Mouse (Mus musculus) thymus, adult 2 months (tissue): ENCODE data around the gene 5730455P16Rik. TPM values are rescaled to one million over a fixed set of nuclear protein-coding genes. Genes with fewer than 3 reads are reported as not detected.

Source experiments
- DNase-seq: peaks from one replicate; pipeline ENCODE4 v3.0.0; 2021
- H3K27ac ChIP-seq: fragments of 200-500 bp; 2 replicates; pipeline ENCODE4 v1.5.1; 2012; ENCODE audit warnings: low read length, control low read depth; ENCODE audit not compliant: control insufficient read depth, insufficient read depth
- H3K27me3 ChIP-seq: fragments of 200-500 bp; 2 replicates; pipeline ENCODE4 v1.6.1; 2012; ENCODE audit warnings: mild to moderate bottlenecking, low read length, moderate library complexity, mixed read lengths; ENCODE audit not compliant: control insufficient read depth, insufficient read depth
- H3K36me3 ChIP-seq: fragments of 200-500 bp; 2 replicates; pipeline ENCODE4 v1.6.1; 2012; ENCODE audit warnings: mild to moderate bottlenecking, low read length, moderate library complexity; ENCODE audit not compliant: control insufficient read depth, insufficient read depth
- H3K4me1 ChIP-seq: fragments of 200-500 bp; replicated peaks from 2 replicates; pipeline ENCODE4 v1.6.1; 2012; ENCODE audit warnings: low read length; ENCODE audit not compliant: control insufficient read depth, insufficient read depth
- H3K4me3 ChIP-seq: fragments of 200-500 bp; 2 replicates; pipeline ENCODE4 v1.5.1; 2012; ENCODE audit warnings: mild to moderate bottlenecking, low read length, control low read depth, moderate library complexity; ENCODE audit not compliant: control insufficient read depth, insufficient read depth
- CTCF ChIP-seq: fragments of 200-500 bp; IDR thresholded peaks from 2 replicates; pipeline ENCODE4 v1.5.1; 2012; ENCODE audit warnings: mild to moderate bottlenecking, control low read depth, low read length, moderate library complexity, borderline replicate concordance; ENCODE audit not compliant: control insufficient read depth, poor library complexity, insufficient read depth; ENCODE audit errors: extremely low read depth
- POLR2A ChIP-seq: fragments of 200-500 bp; IDR thresholded peaks from 2 replicates; pipeline ENCODE4 v1.6.1; 2012; ENCODE audit warnings: mild to moderate bottlenecking, low read length, control low read depth, moderate library complexity; ENCODE audit not compliant: control insufficient read depth, poor library complexity, insufficient read depth; ENCODE audit errors: extremely low read depth
- WGBS: fragments of 180-500 bp; shearing (Covaris S2); methylation state at CpG from one replicate; pipeline ENCODE4 v1.1.7; 2018; 5-methylcytosine and 5-hydroxymethylcytosine counted together
- polyA plus RNA-seq: library from polyadenylated mRNA; depleted of rRNA; stranded (reverse); fragments of >200 nt; gene quantifications from 2 replicates; pipeline ENCODE4 v1.2.3, GENCODE M21; 2012; rRNA removed

The 5730455P16Rik gene
- polyA plus RNA-seq, 1 experiment = 5.4 TPM

- no peak for DNase-seq
- no peaks in the 10 kb centered on the region for H3K27me3 ChIP-seq
These were observed 61.8 kb downstream of the 5730455P16Rik start for GRCm38 (mm10) chr11:80315743-80316639.

GRCm38 (mm10) chr11:80313944-80314343, 63.9 kb downstream of the 5730455P16Rik start:
- WGBS = 94% methylated on average over 4 of the region's 4 CpGs
- no peaks in the 10 kb centered on the region for H3K4me1 ChIP-seq
- H3K4me3 ChIP-seq = no peak overlapping the region
- TF ChIP-seq CTCF (no peak), POLR2A (no peak)
- H3K36me3 ChIP-seq = no peaks in the 10 kb centered on the region
- no peaks in the 10 kb centered on the region for H3K27me3 ChIP-seq
- no peak overlapping the region for H3K27ac ChIP-seq
- DNase-seq = no peak

More at GRCm38 (mm10) chr11:80315743-80316639, 61.8 kb downstream of the 5730455P16Rik start:
- WGBS = 78% methylated on average over 10 of the region's 10 CpGs
- TF ChIP-seq POLR2A (no peak), CTCF (no peak)
- H3K4me1 ChIP-seq = peaks cover 6% of the 10 kb centered on the region
- no peaks in the 10 kb centered on the region for H3K36me3 ChIP-seq
- no peak overlapping the region for H3K4me3 ChIP-seq
- H3K27ac ChIP-seq = no peak overlapping the region

GRCm38 (mm10) chr11:80313462-80313861, 64.4 kb downstream of the 5730455P16Rik start:
- no peaks in the 10 kb centered on the region for H3K4me1 ChIP-seq
- 94% methylated on average over 1 of the region's 1 CpGs for whole genome bisulfite sequencing
- no peak overlapping the region for H3K4me3 ChIP-seq
- DNase-seq = no peak
- no peaks in the 10 kb centered on the region for H3K36me3 ChIP-seq
- no peaks in the 10 kb centered on the region for H3K27me3 ChIP-seq
- H3K27ac ChIP-seq = no peak overlapping the region
- no peak for TF ChIP-seq POLR2A
- TF ChIP-seq CTCF = no peak

GRCm38 (mm10) chr11:80312565-80312964, 65.3 kb downstream of the 5730455P16Rik start:
- Histone ChIP-seq H3K36me3 (no peaks in the 10 kb centered on the region), H3K4me1 (no peaks in the 10 kb centered on the region), H3K27ac (no peak overlapping the region), H3K27me3 (no peaks in the 10 kb centered on the region), H3K4me3 (no peak overlapping the region)
- TF ChIP-seq CTCF (no peak), POLR2A (no peak)
- no peak for DNase-seq
- WGBS = 55% methylated on average over 6 of the region's 6 CpGs

- no peak overlapping the region for H3K27ac ChIP-seq
- TF ChIP-seq CTCF (no peak), POLR2A (no peak)
- no peaks in the 10 kb centered on the region for H3K36me3 ChIP-seq
- 79% methylated on average over 2 of the region's 2 CpGs for WGBS
- H3K27me3 ChIP-seq = no peaks in the 10 kb centered on the region
- H3K4me1 ChIP-seq = no peaks in the 10 kb centered on the region
- no peak overlapping the region for H3K4me3 ChIP-seq
- DNase-seq = no peak
These were observed 65.8 kb downstream of the 5730455P16Rik start for GRCm38 (mm10) chr11:80312049-80312448.

- DNase-seq = no peak
- H3K4me1 ChIP-seq = no peaks in the 10 kb centered on the region
- no peaks in the 10 kb centered on the region for H3K27me3 ChIP-seq
- TF ChIP-seq POLR2A (no peak), CTCF (no peak)
- no peak overlapping the region for H3K27ac ChIP-seq
- H3K4me3 ChIP-seq = no peak overlapping the region
- 92% methylated on average over 4 of the region's 4 CpGs for WGBS
- no peaks in the 10 kb centered on the region for H3K36me3 ChIP-seq
These were observed 66.6 kb downstream of the 5730455P16Rik start for GRCm38 (mm10) chr11:80311271-80311670.

Other genes with a start within 250 kb of the 5730455P16Rik start
- 5.1 and 6.8 TPM in 2 replicates for gene Tefm, start 235.9 kb downstream of the 5730455P16Rik start, polyA plus RNA-seq
- 4.5 and 5.1 TPM in 2 replicates for gene Adap2, start 223.9 kb downstream of the 5730455P16Rik start, polyA plus RNA-seq
- gene Rnf135, start 194.2 kb downstream of the 5730455P16Rik start, polyA plus RNA-seq = 4.3 and 4.9 TPM in 2 replicates
- gene Rhot1, start 169.0 kb downstream of the 5730455P16Rik start, polyA plus RNA-seq = 11.7 and 13.7 TPM in 2 replicates
- gene Rhbdl3, start 77.1 kb downstream of the 5730455P16Rik start, polyA plus RNA-seq = 8.7 and 9.6 TPM in 2 replicates
- 243 and 267 TPM in 2 replicates for gene Zfp207, start 5.2 kb upstream of the 5730455P16Rik start, polyA plus RNA-seq
- gene Psmd11, start 50.6 kb upstream of the 5730455P16Rik start, polyA plus RNA-seq = 71.7 and 78.4 TPM in 2 replicates
- gene Cdk5r1, start 99.0 kb upstream of the 5730455P16Rik start, polyA plus RNA-seq = 10.8 and 12.3 TPM in 2 replicates